Mouse (Mus musculus): ENCODE data around the gene Mpnd. TPM values are rescaled to one million over a fixed set of nuclear protein-coding genes. Genes with fewer than 3 reads are reported as not detected.

Mpnd gene
- polyA plus RNA-seq (2014; fragmentation: Nextera tagmentation; extraction: Ambion mirVana) = 150 and 158 TPM in 2 replicates

- H3K36me3 ChIP-seq (ENCODE audit: control insufficient read depth, insufficient read depth, low read length) = no peaks in the 10 kb centered on the region
- H3K27me3 ChIP-seq (ENCODE audit: control insufficient read depth, insufficient read depth, low read length) = no peaks in the 10 kb centered on the region
- H3K9ac ChIP-seq (replicated peaks; ENCODE audit: low read depth, low read length) = no peak within 1 kb of the TSS
- WGBS = 59% methylated on average over 13 of the region's 13 CpGs
- H3K4me2 ChIP-seq (ENCODE audit: low read depth, low read length) = no peak within 1 kb of the TSS
- no peak within 1 kb of the TSS for H3K27ac ChIP-seq (ENCODE audit: low read depth, low read length)
- no peak within 1 kb of the TSS for H3K4me3 ChIP-seq (ENCODE audit: low read depth, low read length)
- no peak for ATAC-seq (ENCODE audit: low read depth)
- no peaks in the 10 kb centered on the region for H3K9me3 ChIP-seq (ENCODE audit: control insufficient read depth, low read length)
- peaks cover 11% of the 10 kb centered on the region for H3K4me1 ChIP-seq (ENCODE audit: control insufficient read depth, insufficient read depth, low read length)
Measured at GRCm38 (mm10) chr17:56005415-56006061, at the start of gene Mpnd, which contains the start of gene Stap2. TSS of gene Mpnd (plus strand) at chr17:56005711. TSS of gene Stap2 (minus strand) at chr17:56005584.

- peak overlapping the region; percentile 55 for H3K27ac ChIP-seq (ENCODE audit: low read depth, low read length)
- peak; percentile 35 for ATAC-seq (ENCODE audit: low read depth)
- H3K4me2 ChIP-seq (ENCODE audit: low read depth, low read length) = peak overlapping the region; percentile 65
- peak overlapping the region; percentile 44 for H3K9ac ChIP-seq (replicated peaks; ENCODE audit: low read depth, low read length)
- under 1% methylated on average over 26 of the region's 26 CpGs for WGBS
- peak overlapping the region; percentile 44 for H3K4me3 ChIP-seq (ENCODE audit: low read depth, low read length)
- no peaks in the 10 kb centered on the region for H3K36me3 ChIP-seq (ENCODE audit: control insufficient read depth, insufficient read depth, low read length)
- no peaks in the 10 kb centered on the region for H3K9me3 ChIP-seq (ENCODE audit: control insufficient read depth, low read length)
- H3K4me1 ChIP-seq (ENCODE audit: control insufficient read depth, insufficient read depth, low read length) = peaks cover 14% of the 10 kb centered on the region
- H3K27me3 ChIP-seq (ENCODE audit: control insufficient read depth, insufficient read depth, low read length) = no peaks in the 10 kb centered on the region
Measured at GRCm38 (mm10) chr17:55956129-55956528, 49.4 kb upstream of the Mpnd start.

- Histone ChIP-seq H3K9ac (replicated peaks; ENCODE audit: low read depth, low read length) (peak overlapping the region; percentile 44), H3K9me3 (ENCODE audit: control insufficient read depth, low read length) (no peaks in the 10 kb centered on the region), H3K27ac (ENCODE audit: low read depth, low read length) (peak overlapping the region; percentile 55), H3K36me3 (ENCODE audit: control insufficient read depth, insufficient read depth, low read length) (no peaks in the 10 kb centered on the region), H3K4me3 (ENCODE audit: low read depth, low read length) (peak overlapping the region; percentile 44), H3K4me2 (ENCODE audit: low read depth, low read length) (peak overlapping the region; percentile 65), H3K4me1 (ENCODE audit: control insufficient read depth, insufficient read depth, low read length) (peaks cover 14% of the 10 kb centered on the region), H3K27me3 (ENCODE audit: control insufficient read depth, insufficient read depth, low read length) (no peaks in the 10 kb centered on the region)
- WGBS = 45% methylated on average over 6 of the region's 6 CpGs
- ATAC-seq (ENCODE audit: low read depth) = no peak
Measured at GRCm38 (mm10) chr17:55956591-55956990, 48.9 kb upstream of the Mpnd start.

GRCm38 (mm10) chr17:55957168-55957567 is 48.3 kb upstream of the Mpnd start:
- H3K36me3 ChIP-seq (ENCODE audit: control insufficient read depth, insufficient read depth, low read length) = peaks cover 5% of the 10 kb centered on the region; the same call in 1 of the 2 replicates

GRCm38 (mm10) chr17:55957726-55958583 is 47.6 kb upstream of the Mpnd start:
- WGBS = 80% methylated on average over 13 of the region's 13 CpGs

More at GRCm38 (mm10) chr17:55957168-55957567, 48.3 kb upstream of the Mpnd start:
- Histone ChIP-seq H3K9ac (replicated peaks; ENCODE audit: low read depth, low read length) (no peak overlapping the region), H3K4me3 (ENCODE audit: low read depth, low read length) (no peak overlapping the region), H3K27ac (ENCODE audit: low read depth, low read length) (peak overlapping the region; percentile 35; the same call in 1 of the 2 replicates), H3K4me2 (ENCODE audit: low read depth, low read length) (no peak overlapping the region; the same call in 1 of the 2 replicates), H3K9me3 (ENCODE audit: control insufficient read depth, low read length) (no peaks in the 10 kb centered on the region), H3K27me3 (ENCODE audit: control insufficient read depth, insufficient read depth, low read length) (no peaks in the 10 kb centered on the region), H3K4me1 (ENCODE audit: control insufficient read depth, insufficient read depth, low read length) (peaks cover 14% of the 10 kb centered on the region)
- ATAC-seq (ENCODE audit: low read depth) = peak; percentile 35; the same call in 1 of the 2 replicates
- WGBS = 14% methylated on average over 9 of the region's 9 CpGs

GRCm38 (mm10) chr17:55958584-55958886 is 47.0 kb upstream of the Mpnd start:
- Histone ChIP-seq H3K27me3 (ENCODE audit: control insufficient read depth, insufficient read depth, low read length) (no peaks in the 10 kb centered on the region), H3K4me1 (ENCODE audit: control insufficient read depth, insufficient read depth, low read length) (peaks cover 14% of the 10 kb centered on the region), H3K9me3 (ENCODE audit: control insufficient read depth, low read length) (no peaks in the 10 kb centered on the region), H3K9ac (replicated peaks; ENCODE audit: low read depth, low read length) (peak overlapping the region; percentile 32), H3K27ac (ENCODE audit: low read depth, low read length) (peak overlapping the region; percentile 91), H3K36me3 (ENCODE audit: control insufficient read depth, insufficient read depth, low read length) (peaks cover 6% of the 10 kb centered on the region; the same call in 1 of the 2 replicates), H3K4me2 (ENCODE audit: low read depth, low read length) (peak overlapping the region; percentile 79), H3K4me3 (ENCODE audit: low read depth, low read length) (peak overlapping the region; percentile 49)
- 34% methylated on average over 2 of the region's 2 CpGs for whole genome bisulfite sequencing
- ATAC-seq (ENCODE audit: low read depth) = no peak

More at GRCm38 (mm10) chr17:55957726-55958583, 47.6 kb upstream of the Mpnd start:
- Histone ChIP-seq H3K9me3 (ENCODE audit: control insufficient read depth, low read length) (no peaks in the 10 kb centered on the region), H3K4me2 (ENCODE audit: low read depth, low read length) (peak overlapping the region; percentile 79), H3K4me1 (ENCODE audit: control insufficient read depth, insufficient read depth, low read length) (peaks cover 14% of the 10 kb centered on the region), H3K36me3 (ENCODE audit: control insufficient read depth, insufficient read depth, low read length) (peaks cover 6% of the 10 kb centered on the region; the same call in 1 of the 2 replicates), H3K27me3 (ENCODE audit: control insufficient read depth, insufficient read depth, low read length) (no peaks in the 10 kb centered on the region), H3K4me3 (ENCODE audit: low read depth, low read length) (peak overlapping the region; percentile 49), H3K9ac (replicated peaks; ENCODE audit: low read depth, low read length) (peak overlapping the region; percentile 32), H3K27ac (ENCODE audit: low read depth, low read length) (peak overlapping the region; percentile 91)
- no peak for ATAC-seq (ENCODE audit: low read depth)

GRCm38 (mm10) chr17:55958918-55959728 is 46.4 kb upstream of the Mpnd start, which contains the start of gene Yju2:
TSS of gene Yju2 (plus strand) at chr17:55959099.
- Histone ChIP-seq H3K4me2 (ENCODE audit: low read depth, low read length) (peak within 1 kb of the TSS; percentile 79), H3K4me3 (ENCODE audit: low read depth, low read length) (peak within 1 kb of the TSS; percentile 49), H3K9ac (replicated peaks; ENCODE audit: low read depth, low read length) (peak within 1 kb of the TSS; percentile 60), H3K9me3 (ENCODE audit: control insufficient read depth, low read length) (no peaks in the 10 kb centered on the region), H3K36me3 (ENCODE audit: control insufficient read depth, insufficient read depth, low read length) (peaks cover 6% of the 10 kb centered on the region; the same call in 1 of the 2 replicates), H3K27me3 (ENCODE audit: control insufficient read depth, insufficient read depth, low read length) (no peaks in the 10 kb centered on the region), H3K27ac (ENCODE audit: low read depth, low read length) (peak within 1 kb of the TSS; percentile 91), H3K4me1 (ENCODE audit: control insufficient read depth, insufficient read depth, low read length) (peaks cover 14% of the 10 kb centered on the region)
- WGBS = under 1% methylated on average over 45 of the region's 46 CpGs
- peak; percentile 91 for ATAC-seq (ENCODE audit: low read depth)

GRCm38 (mm10) chr17:55959946-55960740 is 45.4 kb upstream of the Mpnd start:
- H3K9ac ChIP-seq (replicated peaks; ENCODE audit: low read depth, low read length) = peak overlapping the region; percentile 60
- WGBS = 82% methylated on average over 10 of the region's 10 CpGs
- peak overlapping the region; percentile 49 for H3K4me3 ChIP-seq (ENCODE audit: low read depth, low read length)
- peaks cover 6% of the 10 kb centered on the region; the same call in 1 of the 2 replicates for H3K36me3 ChIP-seq (ENCODE audit: control insufficient read depth, insufficient read depth, low read length)
- ATAC-seq (ENCODE audit: low read depth) = no peak
- H3K27me3 ChIP-seq (ENCODE audit: control insufficient read depth, insufficient read depth, low read length) = no peaks in the 10 kb centered on the region
- H3K27ac ChIP-seq (ENCODE audit: low read depth, low read length) = peak overlapping the region; percentile 91
- peak overlapping the region; percentile 38 for H3K4me2 ChIP-seq (ENCODE audit: low read depth, low read length)
- peaks cover 14% of the 10 kb centered on the region for H3K4me1 ChIP-seq (ENCODE audit: control insufficient read depth, insufficient read depth, low read length)
- no peaks in the 10 kb centered on the region for H3K9me3 ChIP-seq (ENCODE audit: control insufficient read depth, low read length)
